Mouse (Mus musculus) gonadal fat pad, adult 2 months (tissue): ENCODE measurements around the gene Phf21a. TPM values are rescaled to one million over a fixed set of nuclear protein-coding genes. Genes with fewer than 3 reads are reported as not detected.
A peak's percentile ranks its signal among the peaks of the same experiment; 100 is the strongest.

Experiments used
- DNase-seq: peaks from one replicate; pipeline ENCODE4 v3.0.0-alpha.2; 2012; ENCODE audit warnings: low read depth
- polyA plus RNA-seq: library from polyadenylated mRNA; depleted of rRNA; stranded (reverse); fragments of >200 nt; gene quantifications from 2 replicates; pipeline ENCODE4 v1.2.3, GENCODE M21; 2012; rRNA removed

The Phf21a gene
- 32.2 and 35.7 TPM in 2 replicates for polyA plus RNA-seq

GRCm38 (mm10) chr2:92092817-92093216, at the start of gene Phf21a:
Phf21a (plus strand) TSS chr2:92093117.
- no peak for DNase-seq

- DNase-seq = no peak
Measured at GRCm38 (mm10) chr2:92043285-92043684, 49.6 kb upstream of the Phf21a start.

DNA sequence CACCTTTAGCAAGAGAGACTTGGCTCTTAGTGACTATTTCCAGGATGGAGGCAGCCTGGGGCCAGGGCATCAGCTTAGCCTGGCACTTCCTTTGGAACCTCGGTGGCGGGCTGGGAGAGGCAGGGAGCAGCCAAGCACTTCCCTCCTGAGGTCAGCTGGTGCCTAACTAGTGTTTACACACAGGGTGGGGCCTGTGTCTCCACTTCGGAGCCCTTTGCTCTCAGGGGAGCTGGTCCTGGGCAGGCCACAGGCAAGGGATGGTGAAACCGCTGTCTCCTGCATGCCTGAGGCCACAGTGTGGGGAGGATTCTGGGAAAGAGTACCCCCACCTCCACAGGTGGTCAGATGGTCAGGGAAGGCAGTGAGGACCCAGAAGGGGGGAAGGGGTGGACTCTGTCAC, 45.3 kb upstream of the Phf21a start:
- DNase-seq = no peak

DNA sequence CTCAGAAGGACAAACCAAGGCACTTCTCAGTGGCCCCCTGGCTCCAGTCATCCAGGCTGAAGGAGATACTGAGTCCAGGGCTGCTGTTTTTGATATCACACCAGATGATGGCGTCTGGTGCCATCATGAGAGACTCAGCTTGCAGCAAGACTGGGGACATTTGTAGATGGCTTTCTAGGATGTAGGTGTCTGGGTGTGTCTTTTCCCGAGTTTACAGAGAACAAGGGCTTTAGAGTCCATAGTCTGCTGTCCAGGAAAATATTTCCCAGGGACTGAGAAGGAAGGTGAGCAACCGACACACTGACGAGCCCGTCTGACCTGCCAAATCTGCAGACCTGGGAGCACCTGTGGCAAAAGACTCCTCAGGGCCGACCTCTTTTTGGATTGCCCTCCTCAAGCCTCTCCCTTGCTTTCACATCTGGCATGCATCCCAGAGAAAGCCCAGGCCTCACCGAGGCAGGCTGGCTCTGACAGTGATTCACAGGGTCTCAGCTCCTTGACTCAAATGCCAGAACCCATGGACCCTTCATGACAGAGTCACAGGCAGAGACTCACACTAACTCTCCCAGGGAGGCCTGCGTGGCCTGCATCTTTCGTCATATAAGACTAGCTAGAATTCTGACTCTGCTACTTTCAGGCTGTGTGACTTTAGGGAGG, 44.8 kb upstream of the Phf21a start:
- DNase-seq = no peak

DNA sequence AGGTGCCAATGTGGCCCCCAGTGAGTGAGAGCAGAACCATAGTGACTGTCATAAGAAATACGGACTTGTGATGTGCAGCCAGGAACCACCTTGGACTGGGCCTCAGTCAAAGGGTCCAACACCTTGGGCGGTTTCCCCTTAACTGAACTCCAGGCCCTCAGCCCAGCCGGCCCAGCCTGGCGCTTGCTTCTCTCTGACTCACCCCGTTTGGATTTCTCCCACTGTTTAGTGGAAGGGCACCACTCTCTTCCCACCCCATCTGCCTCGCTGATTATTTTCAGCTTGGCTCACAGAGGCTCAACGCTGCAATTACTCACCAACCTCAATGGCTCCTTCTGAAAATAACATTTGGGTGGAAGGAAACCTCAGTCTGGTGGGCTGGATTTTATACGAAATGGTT, 40.7 kb upstream of the Phf21a start:
- no peak for DNase-seq

GRCm38 (mm10) chr2:92052754-92053153, 40.2 kb upstream of the Phf21a start:
- no peak for DNase-seq

DNA sequence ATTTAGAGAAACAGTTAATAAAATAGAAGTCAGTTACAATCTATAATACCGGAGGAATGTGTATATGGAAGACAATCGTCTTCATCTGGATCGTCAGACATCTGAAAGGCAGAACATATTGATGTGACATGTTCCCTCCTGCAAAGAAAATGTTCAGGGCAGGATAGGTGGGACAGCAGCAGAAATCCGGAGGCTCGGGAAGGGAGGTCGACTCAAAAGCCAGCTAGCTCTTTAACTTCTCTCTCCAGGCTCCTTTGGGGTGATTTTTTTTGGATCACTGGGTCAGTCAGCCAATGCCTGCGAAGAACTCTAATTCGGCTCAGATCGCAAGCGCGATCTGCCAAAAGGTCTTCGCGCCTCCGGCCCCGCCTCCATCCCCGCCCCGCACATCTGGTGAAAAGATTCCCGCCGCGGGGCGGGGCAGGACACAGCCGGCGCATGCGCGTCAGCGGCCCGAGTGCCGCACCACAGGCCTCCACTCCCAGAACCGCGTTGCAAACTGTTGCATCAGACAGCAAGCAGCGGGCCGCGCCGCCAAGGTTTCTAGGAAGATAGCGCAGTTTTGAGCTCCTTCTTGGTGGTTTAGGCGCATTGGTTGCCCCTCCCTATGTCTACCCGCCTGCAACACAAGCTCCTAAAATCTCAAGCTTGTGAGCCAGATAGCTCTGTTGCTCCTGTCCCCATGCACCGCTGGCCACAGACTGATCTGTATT, 37.7 kb upstream of the Phf21a start:
- DNase-seq = no peak

DNA sequence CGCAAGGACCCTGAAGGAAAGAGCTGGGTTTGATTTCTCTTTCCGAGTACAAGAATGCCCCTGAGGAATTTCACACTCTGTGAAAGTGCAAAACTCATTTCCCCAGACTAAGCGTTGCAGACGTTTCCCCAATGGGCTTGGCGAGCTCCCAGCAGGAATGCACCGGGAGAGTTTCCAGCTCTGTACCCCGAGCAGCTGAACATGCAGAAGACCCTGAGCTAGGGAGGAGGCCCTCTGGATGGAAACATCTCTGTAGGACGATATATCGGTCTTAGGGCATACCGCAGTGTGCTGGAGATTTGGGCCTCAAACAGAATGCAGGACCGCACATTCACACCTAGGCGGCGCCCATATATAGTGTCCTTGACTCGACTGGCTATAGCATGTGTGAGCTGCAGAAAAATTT, 37.1 kb upstream of the Phf21a start:
- no peak for DNase-seq

DNA sequence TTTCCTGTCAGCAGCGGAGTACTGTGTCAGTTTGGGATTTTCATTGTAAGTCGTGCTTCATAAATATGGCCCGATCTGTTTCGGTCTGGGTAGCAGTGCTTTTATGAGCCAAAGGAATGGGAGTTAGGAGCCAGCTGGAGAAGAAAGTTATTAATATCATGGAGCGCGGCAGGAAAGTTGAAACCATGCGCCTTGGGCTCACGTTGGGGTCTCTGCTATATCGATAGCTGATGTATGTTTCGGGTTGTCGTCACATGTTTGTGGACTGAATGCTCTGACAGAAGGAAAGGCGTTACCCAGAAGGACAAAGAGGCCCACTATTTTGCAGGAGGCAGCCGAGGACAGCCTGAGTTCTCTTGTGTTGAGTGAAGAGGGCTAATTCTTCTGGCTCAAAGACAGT, 36.2 kb upstream of the Phf21a start:
- no peak for DNase-seq

DNA sequence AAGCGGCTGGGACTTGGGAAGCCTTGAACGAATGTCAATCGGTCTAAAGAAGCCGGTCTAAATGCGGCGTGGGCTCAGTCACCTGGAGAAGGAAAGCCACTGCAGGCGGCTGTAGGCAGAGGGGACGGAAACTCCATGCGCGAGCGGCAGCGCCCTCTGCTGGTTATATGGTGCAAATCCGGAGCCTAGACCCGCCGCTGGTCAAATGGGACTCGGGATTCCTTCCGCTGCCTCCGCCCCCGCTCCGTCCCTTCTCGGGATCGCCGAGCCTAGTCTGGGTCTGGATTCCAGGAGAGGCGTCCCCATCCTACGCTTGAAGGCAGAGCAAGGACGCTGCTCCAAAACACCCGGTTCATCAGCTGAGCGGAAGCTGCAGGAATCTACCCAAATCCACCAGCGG, 34.4 kb upstream of the Phf21a start:
- no peak for DNase-seq

DNA sequence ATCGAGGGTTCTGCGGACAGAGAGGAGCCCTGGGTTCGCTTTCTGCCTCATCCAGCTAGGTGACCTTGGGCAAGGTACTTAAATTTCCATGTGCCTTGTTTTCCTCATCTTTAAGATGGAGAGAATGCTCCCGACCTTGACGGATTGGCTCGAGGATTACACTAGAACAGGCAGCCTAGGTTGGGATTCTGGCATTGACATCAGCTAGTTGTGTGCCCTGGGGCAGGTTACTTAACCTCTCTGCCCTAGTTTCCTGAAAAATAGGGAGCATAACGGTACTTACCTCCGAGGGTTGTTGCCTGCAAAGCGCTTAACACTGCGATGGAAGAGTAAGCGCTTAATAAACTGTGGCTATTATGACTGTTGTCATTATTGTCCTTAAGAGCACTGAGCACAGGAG, 34.0 kb upstream of the Phf21a start:
- no peak for DNase-seq

- DNase-seq = no peak
Measured at GRCm38 (mm10) chr2:92059481-92060220, 33.3 kb upstream of the Phf21a start.

- DNase-seq = no peak
Measured at GRCm38 (mm10) chr2:92060291-92060690, 32.6 kb upstream of the Phf21a start.

DNA sequence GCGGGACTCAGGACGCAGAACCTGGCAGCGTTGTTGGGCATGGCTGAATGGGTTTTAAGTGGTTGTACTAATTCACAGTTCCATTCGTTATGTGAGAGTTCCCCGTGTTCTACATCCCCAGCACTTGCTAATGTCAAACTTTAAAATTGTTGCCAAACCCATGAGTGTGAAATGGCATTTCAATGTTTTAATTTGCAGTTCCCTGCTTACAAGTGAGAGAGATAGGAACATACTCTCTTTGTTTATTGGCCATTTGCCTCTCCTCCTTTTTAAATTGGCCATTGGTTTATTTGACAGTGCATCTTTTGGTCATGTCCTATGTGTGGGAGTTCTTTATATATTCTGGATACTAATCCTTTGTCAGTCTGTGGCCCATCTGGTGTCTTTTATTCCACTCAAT, 31.6 kb upstream of the Phf21a start:
- no peak for DNase-seq

DNA sequence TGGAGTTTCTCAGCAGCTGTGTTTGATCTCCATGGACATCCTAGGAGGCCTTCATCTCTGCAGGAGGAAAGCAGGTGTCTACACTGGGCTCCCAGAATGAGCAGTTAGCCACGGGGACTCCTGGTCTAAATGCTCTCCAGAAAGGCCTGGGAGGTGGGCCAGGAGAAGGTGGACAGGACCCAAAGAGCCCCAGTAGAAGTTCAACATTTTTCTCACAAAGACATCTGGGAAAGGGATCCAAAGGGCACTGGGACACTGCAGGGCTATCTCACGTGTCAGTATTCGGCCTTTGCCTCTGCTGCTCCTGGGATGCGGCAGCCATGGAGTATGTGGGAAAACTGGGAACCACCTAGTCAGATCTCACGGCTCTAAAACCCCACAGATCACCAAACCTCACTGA, 29.8 kb upstream of the Phf21a start:
- DNase-seq = no peak

DNA sequence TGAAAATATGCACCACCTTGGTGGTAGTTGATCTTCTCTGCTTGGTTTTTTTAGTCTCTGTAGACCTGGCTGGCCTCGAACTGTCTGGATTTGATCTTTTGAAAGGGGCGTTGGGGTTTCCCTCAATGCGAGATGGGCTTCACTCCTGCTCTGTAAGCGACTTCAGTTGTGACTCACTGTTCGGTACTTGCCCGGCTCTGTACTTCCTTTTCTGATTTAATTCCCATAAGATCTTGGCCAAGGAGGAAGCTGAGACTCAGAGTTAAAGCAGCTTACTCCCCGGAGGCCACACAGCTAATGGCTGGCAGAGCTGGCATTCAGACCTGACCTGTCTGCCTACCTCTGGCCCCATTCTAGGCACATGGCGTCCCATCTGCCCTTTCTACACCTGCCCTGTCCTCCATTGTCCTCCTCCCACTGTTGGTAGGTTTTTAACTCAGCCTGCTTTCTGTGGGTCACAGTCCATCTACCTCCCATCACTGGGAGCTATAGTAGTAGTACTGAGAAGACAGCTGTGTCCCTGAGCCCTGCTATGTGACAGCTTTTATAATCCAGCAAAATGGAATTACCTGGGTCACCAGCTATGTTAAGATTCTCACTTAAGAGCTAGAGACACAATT, 27.5 kb upstream of the Phf21a start:
- peak; percentile 46 for DNase-seq

GRCm38 (mm10) chr2:92065938-92066337, 27.0 kb upstream of the Phf21a start:
- no peak for DNase-seq

- DNase-seq = no peak
Measured at GRCm38 (mm10) chr2:92066899-92067298, 26.0 kb upstream of the Phf21a start.

- DNase-seq = no peak
Measured at GRCm38 (mm10) chr2:92067600-92067999, 25.3 kb upstream of the Phf21a start.

DNA sequence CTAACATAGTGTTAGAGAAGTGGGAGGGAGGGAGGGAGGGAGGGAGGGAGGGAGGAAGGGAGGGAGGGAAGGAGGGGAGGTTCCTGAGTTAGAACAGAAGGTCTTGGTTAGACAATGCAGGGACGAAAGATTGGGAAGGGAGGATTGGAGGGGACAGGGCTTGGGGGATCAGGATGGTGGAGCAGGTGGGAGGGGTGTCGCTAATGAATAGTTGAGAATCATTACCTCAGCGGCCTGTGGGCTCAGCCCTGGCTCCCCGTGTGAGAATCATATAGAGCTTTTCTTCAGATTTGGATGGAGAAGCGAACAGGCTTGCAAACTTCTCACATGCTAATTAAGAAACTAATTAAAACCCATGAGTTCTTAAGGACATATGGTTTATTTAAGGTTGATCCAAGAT, 23.3 kb upstream of the Phf21a start:
- no peak for DNase-seq

GRCm38 (mm10) chr2:92071143-92071542, 21.8 kb upstream of the Phf21a start:
- DNase-seq = no peak

DNA sequence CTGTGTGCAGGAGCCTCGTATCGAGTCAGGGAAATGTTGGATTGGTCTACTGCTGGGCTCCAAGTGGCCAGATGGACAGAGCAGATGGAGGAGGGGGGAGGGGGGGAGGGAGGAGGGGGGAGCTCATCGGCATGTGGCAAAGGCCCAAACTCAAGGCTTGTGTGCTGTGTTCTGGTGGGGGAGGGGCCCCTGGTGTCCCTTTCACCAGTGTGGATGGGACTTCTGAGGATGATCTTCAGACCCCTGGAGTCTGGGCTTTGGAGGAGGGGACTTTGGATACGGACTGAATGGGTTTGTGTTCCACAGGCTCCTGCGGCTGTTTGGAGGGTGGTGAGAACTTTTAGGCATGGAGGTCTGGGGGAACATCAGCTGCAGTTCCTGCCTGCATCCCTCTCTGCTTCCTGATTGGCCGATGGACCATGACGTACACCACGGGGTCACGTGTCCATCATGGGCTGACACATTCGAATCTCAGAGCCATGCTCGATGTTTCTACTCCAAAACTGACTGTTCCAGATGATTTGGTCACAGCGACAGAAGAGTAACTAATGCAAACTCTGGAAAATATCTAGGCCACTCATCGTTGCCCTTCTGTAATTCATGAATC, 16.7 kb upstream of the Phf21a start:
- no peak for DNase-seq
